Mouse (Mus musculus): Measurements from ENCODE around the gene Il15.

GRCm38 (mm10) chr8:82398546-82398945, 4.5 kb downstream of the Il15 start:
- TF ChIP-seq POLR2A (IDR thresholded peaks at IDR 0.05; ENCODE audit: insufficient read length, low read depth) = no peak
- no peak for TF ChIP-seq MAX (IDR thresholded peaks at IDR 0.05; ENCODE audit: low read depth)
- TF ChIP-seq POLR2AphosphoS2 (IDR thresholded peaks at IDR 0.05; ENCODE audit: insufficient read length, low read depth) = no peak
- TF ChIP-seq TCF12 (IDR thresholded peaks at IDR 0.05; ENCODE audit: insufficient read depth, poor library complexity, severe bottlenecking) = no peak
- no peak for TF ChIP-seq E2F4 (IDR thresholded peaks at IDR 0.05; ENCODE audit: insufficient read depth)
- no peak for TF ChIP-seq REST (IDR thresholded peaks at IDR 0.05; ENCODE audit: insufficient read depth, insufficient read length)
- no peak for TF ChIP-seq MYOG (IDR thresholded peaks at IDR 0.05; ENCODE audit: control insufficient read depth in 1 of 3, insufficient read depth in 1 of 3, insufficient read length in 2 of 3, low read depth in 2 of 3)
- no peak for TF ChIP-seq SRF (IDR thresholded peaks at IDR 0.05; ENCODE audit: control insufficient read depth, insufficient read length, low read depth)
- TF ChIP-seq MYOD1 (IDR thresholded peaks at IDR 0.05; ENCODE audit: control insufficient read depth in 1 of 3, insufficient read length in 2 of 3, low read depth in 2 of 3) = no peak
- no peak for TF ChIP-seq USF1 (IDR thresholded peaks at IDR 0.05; ENCODE audit: low read depth)

Data from myocyte (in vitro differentiated cells).